Mouse (Mus musculus): Measurements from ENCODE around the gene Ereg. TPM values are rescaled to one million over a fixed set of nuclear protein-coding genes. Genes with fewer than 3 reads are reported as not detected.
A peak's percentile ranks its signal among the peaks of the same experiment; 100 is the strongest.

Ereg gene
- 0.15 and 0.17 TPM in 2 replicates for polyA plus RNA-seq (2014; fragmentation: Nextera tagmentation; extraction: Ambion mirVana)

DNA sequence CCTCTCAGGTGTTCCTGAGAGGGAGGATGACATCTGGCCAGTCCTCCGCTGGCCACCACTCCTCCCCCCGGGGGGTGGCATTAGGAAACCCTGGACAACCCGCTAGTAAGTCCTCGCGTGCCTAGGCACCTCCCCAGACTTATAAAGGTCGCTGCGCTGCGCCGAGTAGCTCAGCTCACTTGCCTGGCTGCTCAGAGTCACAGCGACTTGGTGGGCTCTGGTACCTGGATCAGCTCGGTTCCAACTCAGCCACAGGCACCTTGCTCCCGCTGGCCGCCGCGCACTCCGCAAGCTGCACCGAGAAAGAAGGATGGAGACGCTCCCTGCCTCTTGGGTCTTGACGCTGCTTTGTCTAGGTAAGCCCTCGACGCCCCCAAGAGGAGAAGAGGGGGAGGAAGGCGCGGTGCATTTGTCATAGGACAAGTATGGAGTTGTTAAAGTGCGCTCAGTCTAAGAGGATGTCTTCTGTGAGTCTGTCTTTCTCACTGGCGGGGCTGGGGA lies at the start of gene Ereg:
TSS of gene Ereg (plus strand) at position 173 of the 501 bp plus-strand sequence.
- ATAC-seq (ENCODE audit: insufficient number of reproducible peaks, insufficient read depth, low FRiP score, low read depth), result peak; percentile 53; the same call in 1 of the 2 replicates
- Histone ChIP-seq H3K4me3 (ENCODE audit: low read depth, low read length) (peak within 1 kb of the TSS; percentile 29), H3K27me3 (ENCODE audit: control insufficient read depth, insufficient read depth, low read length) (0 out of 2 replicates have a peak, but pooled peaks cover 3% of the 10 kb centered on the region), H3K9me3 (ENCODE audit: control insufficient read depth, low read depth, low read length) (no peaks in the 10 kb centered on the region), H3K9ac (replicated peaks; ENCODE audit: low read depth, low read length) (no peak within 1 kb of the TSS; the same call in 1 of the 2 replicates), H3K36me3 (ENCODE audit: control insufficient read depth, insufficient read depth, low read length) (no peaks in the 10 kb centered on the region), H3K4me2 (replicated peaks; ENCODE audit: low read depth, low read length) (peak within 1 kb of the TSS; percentile 64), H3K27ac (ENCODE audit: low read length) (no peak within 1 kb of the TSS), H3K4me1 (ENCODE audit: control insufficient read depth, insufficient read depth, low read length) (no peaks in the 10 kb centered on the region)
- WGBS, result under 1% methylated on average over 25 of the region's 25 CpGs

DNA sequence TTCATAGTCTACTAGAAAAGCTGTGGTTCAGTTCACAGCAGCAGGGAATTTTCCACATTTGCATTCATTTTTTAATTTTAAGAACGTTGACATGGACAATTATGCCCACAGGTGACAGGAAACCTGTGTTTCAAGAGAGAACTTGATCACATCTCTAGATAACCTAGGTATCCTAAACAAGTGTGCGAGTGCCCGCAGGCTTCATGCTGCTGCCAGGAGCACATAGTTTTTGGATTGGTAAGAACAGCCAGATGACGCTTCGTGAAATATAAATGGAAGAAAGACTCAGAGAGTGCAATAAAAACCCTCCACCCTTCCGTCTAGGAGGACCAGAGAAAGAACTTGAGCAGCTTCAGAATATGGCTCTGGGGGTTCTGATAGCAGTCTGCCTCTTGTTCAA lies 47.3 kb upstream of the Ereg start, which contains the start of gene Epgn:
TSS of gene Epgn (plus strand) at position 301 of the 400 bp plus-strand sequence.
- Histone ChIP-seq H3K27me3 (ENCODE audit: control insufficient read depth, insufficient read depth, low read length) (no peaks in the 10 kb centered on the region), H3K4me1 (ENCODE audit: control insufficient read depth, insufficient read depth, low read length) (no peaks in the 10 kb centered on the region), H3K4me2 (replicated peaks; ENCODE audit: low read depth, low read length) (no peak within 1 kb of the TSS), H3K27ac (ENCODE audit: low read length) (no peak within 1 kb of the TSS), H3K9me3 (ENCODE audit: control insufficient read depth, low read depth, low read length) (no peaks in the 10 kb centered on the region), H3K9ac (replicated peaks; ENCODE audit: low read depth, low read length) (no peak within 1 kb of the TSS), H3K36me3 (ENCODE audit: control insufficient read depth, insufficient read depth, low read length) (no peaks in the 10 kb centered on the region), H3K4me3 (ENCODE audit: low read depth, low read length) (no peak within 1 kb of the TSS)
- ATAC-seq (ENCODE audit: insufficient number of reproducible peaks, insufficient read depth, low FRiP score, low read depth), result no peak
- 81% methylated on average over 6 of the region's 6 CpGs for WGBS

DNA sequence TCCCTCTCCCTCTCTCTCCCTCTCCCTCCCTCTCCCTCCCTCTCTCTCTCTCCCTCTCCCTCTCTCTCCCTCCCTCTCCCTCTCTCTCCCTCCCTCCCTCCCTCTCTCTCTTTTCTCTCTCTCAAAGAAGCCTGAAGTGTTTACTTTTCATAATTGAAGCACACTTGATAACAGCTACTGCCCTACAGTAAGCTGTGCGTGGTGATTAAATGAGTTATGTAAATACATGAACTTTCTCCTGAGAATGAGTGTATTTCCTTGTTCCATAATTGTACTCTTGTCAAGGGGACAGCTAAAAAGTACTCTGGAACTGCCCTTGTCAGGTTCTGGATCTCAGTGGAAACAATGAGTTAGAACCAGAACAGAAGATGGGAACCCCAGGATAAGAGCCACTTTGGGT lies 46.6 kb upstream of the Ereg start:
- Histone ChIP-seq H3K9ac (replicated peaks; ENCODE audit: low read depth, low read length) (no peak overlapping the region), H3K27me3 (ENCODE audit: control insufficient read depth, insufficient read depth, low read length) (no peaks in the 10 kb centered on the region), H3K4me1 (ENCODE audit: control insufficient read depth, insufficient read depth, low read length) (no peaks in the 10 kb centered on the region), H3K4me3 (ENCODE audit: low read depth, low read length) (no peak overlapping the region), H3K36me3 (ENCODE audit: control insufficient read depth, insufficient read depth, low read length) (no peaks in the 10 kb centered on the region), H3K4me2 (replicated peaks; ENCODE audit: low read depth, low read length) (no peak overlapping the region), H3K27ac (ENCODE audit: low read length) (no peak overlapping the region), H3K9me3 (ENCODE audit: control insufficient read depth, low read depth, low read length) (no peaks in the 10 kb centered on the region)
- no peak for ATAC-seq (ENCODE audit: insufficient number of reproducible peaks, insufficient read depth, low FRiP score, low read depth)
- WGBS, result 21% methylated on average over 1 of the region's 1 CpGs

DNA sequence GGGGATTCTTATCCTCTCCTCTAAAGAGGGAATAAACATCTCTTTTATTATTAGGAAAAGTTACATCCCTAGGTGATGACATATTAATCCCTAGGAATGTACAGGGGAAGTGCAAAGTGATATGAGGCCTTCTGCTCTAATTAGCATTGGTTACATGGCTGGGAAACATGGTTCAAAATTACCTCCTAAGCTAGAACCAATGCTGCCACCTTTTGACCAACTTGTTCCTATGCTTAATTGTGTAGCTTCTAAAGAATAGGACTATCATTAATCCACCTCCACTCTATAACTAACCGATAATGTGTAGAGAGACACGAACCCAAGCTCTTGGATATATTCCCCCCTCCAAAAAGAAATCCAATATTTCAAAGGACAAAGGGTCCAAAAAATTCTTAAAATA lies 43.8 kb upstream of the Ereg start:
- H3K9ac ChIP-seq (replicated peaks; ENCODE audit: low read depth, low read length), result no peak overlapping the region
- H3K27ac ChIP-seq (ENCODE audit: low read length), result no peak overlapping the region
- no peaks in the 10 kb centered on the region for H3K36me3 ChIP-seq (ENCODE audit: control insufficient read depth, insufficient read depth, low read length)
- H3K4me3 ChIP-seq (ENCODE audit: low read depth, low read length), result no peak overlapping the region
- ATAC-seq (ENCODE audit: insufficient number of reproducible peaks, insufficient read depth, low FRiP score, low read depth), result no peak
- H3K4me1 ChIP-seq (ENCODE audit: control insufficient read depth, insufficient read depth, low read length), result no peaks in the 10 kb centered on the region
- WGBS, result 85% methylated on average over 2 of the region's 2 CpGs
- no peaks in the 10 kb centered on the region for H3K27me3 ChIP-seq (ENCODE audit: control insufficient read depth, insufficient read depth, low read length)
- H3K9me3 ChIP-seq (ENCODE audit: control insufficient read depth, low read depth, low read length), result no peaks in the 10 kb centered on the region
- H3K4me2 ChIP-seq (replicated peaks; ENCODE audit: low read depth, low read length), result no peak overlapping the region

DNA sequence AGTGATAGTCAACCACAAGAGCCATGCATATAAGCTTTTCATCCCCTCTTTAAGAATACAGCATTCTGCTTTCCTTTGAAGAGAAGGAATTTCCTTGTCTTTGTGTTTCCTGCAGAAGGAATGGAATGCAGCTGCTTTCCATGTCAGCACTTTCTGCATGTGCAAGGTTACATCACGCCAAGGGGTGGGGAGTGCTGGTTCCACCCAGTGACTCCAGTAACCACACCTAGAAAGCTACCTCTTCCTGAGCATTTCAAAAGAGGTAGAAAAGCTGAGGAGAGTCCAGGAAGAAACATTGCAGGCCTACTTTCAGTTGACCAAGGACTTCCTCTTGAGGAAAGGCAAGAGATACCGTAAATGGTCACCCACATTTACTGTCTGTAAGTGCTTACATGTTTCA lies 39.1 kb upstream of the Ereg start:
- no peaks in the 10 kb centered on the region for H3K27me3 ChIP-seq (ENCODE audit: control insufficient read depth, insufficient read depth, low read length)
- H3K36me3 ChIP-seq (ENCODE audit: control insufficient read depth, insufficient read depth, low read length), result no peaks in the 10 kb centered on the region
- no peak overlapping the region for H3K9ac ChIP-seq (replicated peaks; ENCODE audit: low read depth, low read length)
- H3K4me1 ChIP-seq (ENCODE audit: control insufficient read depth, insufficient read depth, low read length), result no peaks in the 10 kb centered on the region
- no peaks in the 10 kb centered on the region for H3K9me3 ChIP-seq (ENCODE audit: control insufficient read depth, low read depth, low read length)
- no peak overlapping the region for H3K4me2 ChIP-seq (replicated peaks; ENCODE audit: low read depth, low read length)
- H3K4me3 ChIP-seq (ENCODE audit: low read depth, low read length), result no peak overlapping the region
- 80% methylated on average over 2 of the region's 2 CpGs for WGBS
- no peak for ATAC-seq (ENCODE audit: insufficient number of reproducible peaks, insufficient read depth, low FRiP score, low read depth)
- no peak overlapping the region for H3K27ac ChIP-seq (ENCODE audit: low read length)

DNA sequence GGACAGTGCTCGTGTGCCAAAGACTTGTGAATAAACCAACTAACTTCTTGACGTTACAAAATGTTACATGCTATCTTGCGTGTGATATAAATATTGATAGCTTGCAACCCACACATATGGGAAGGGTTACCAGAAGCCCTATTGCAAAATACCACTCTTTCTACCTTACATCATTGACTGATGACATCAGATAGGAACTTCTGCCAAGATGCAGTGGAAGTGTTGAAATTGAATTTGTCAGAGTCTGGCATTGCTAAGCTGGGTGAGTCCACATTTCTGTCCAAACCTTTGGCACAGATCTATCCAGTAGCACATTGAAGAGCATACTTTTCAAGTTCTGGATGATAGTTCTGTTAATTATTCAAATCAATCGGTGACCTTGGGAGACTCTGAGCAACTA lies 37.8 kb upstream of the Ereg start:
- no peak for ATAC-seq (ENCODE audit: insufficient number of reproducible peaks, insufficient read depth, low FRiP score, low read depth)
- Histone ChIP-seq H3K27me3 (ENCODE audit: control insufficient read depth, insufficient read depth, low read length) (no peaks in the 10 kb centered on the region), H3K36me3 (ENCODE audit: control insufficient read depth, insufficient read depth, low read length) (no peaks in the 10 kb centered on the region), H3K9ac (replicated peaks; ENCODE audit: low read depth, low read length) (no peak overlapping the region), H3K4me3 (ENCODE audit: low read depth, low read length) (no peak overlapping the region), H3K27ac (ENCODE audit: low read length) (no peak overlapping the region), H3K4me2 (replicated peaks; ENCODE audit: low read depth, low read length) (no peak overlapping the region), H3K4me1 (ENCODE audit: control insufficient read depth, insufficient read depth, low read length) (no peaks in the 10 kb centered on the region), H3K9me3 (ENCODE audit: control insufficient read depth, low read depth, low read length) (no peaks in the 10 kb centered on the region)
- WGBS, result 84% methylated on average over 4 of the region's 4 CpGs

DNA sequence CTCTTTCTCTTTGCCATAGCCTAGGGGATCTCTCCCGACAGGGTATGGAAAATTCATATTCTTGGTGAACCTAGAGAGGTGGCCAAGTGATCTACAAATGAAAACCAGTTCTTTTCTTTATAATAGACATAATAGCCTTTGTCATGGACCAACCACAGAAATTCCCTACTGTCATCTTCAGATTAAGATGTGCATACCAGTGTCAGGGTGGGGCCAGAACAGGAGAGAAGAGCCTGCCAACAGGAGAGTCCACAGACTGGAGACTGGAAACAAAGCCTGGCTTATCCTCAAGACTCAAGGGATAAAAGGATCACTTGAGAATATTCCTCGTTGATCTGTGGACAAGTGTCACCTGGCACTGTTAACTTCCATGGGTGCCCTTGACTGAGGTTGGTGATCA lies 36.7 kb upstream of the Ereg start:
- Histone ChIP-seq H3K9ac (replicated peaks; ENCODE audit: low read depth, low read length) (no peak overlapping the region), H3K36me3 (ENCODE audit: control insufficient read depth, insufficient read depth, low read length) (no peaks in the 10 kb centered on the region), H3K4me2 (replicated peaks; ENCODE audit: low read depth, low read length) (no peak overlapping the region), H3K4me1 (ENCODE audit: control insufficient read depth, insufficient read depth, low read length) (no peaks in the 10 kb centered on the region), H3K4me3 (ENCODE audit: low read depth, low read length) (no peak overlapping the region), H3K9me3 (ENCODE audit: control insufficient read depth, low read depth, low read length) (no peaks in the 10 kb centered on the region), H3K27ac (ENCODE audit: low read length) (no peak overlapping the region), H3K27me3 (ENCODE audit: control insufficient read depth, insufficient read depth, low read length) (no peaks in the 10 kb centered on the region)
- WGBS, result 75% methylated on average over 2 of the region's 2 CpGs
- no peak for ATAC-seq (ENCODE audit: insufficient number of reproducible peaks, insufficient read depth, low FRiP score, low read depth)

DNA sequence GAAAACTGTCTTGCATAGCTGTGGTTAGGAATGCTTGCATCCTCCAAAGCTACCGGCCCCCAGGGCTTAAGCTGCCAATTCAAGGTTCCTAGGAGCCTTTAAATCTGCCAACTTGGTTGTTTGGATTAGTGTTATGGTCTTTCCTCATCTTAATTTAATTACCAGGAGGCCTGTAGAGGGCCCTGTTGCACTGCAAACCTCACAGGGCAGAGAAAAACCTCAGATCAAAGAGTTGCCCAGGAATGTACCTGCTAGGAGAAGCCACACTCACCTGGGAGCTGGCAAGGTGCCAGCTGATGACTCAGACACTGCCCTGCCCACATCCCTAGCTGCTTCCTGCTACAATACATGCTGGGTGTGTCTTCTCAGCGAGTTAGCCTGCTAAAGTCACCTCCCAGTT lies 35.9 kb upstream of the Ereg start:
- no peak overlapping the region for H3K4me2 ChIP-seq (replicated peaks; ENCODE audit: low read depth, low read length)

DNA sequence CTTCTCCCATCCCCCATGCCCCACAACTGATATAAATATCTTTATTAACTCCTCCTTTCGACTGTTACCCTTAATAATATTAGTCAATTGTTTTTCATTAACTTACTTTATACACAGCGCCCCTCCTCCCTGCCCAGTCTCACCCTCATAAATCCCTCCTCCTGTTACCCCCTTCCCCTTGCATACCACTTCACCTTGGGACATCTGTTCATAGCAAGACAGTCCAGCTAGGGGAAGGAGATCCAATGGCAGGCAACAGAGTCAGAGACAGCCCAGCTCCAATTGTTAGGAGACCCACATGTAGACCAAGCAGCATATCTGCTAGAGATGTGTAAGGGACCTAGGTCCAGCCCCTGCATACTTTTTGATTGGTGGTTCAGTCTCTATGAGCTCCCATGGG lies 35.5 kb upstream of the Ereg start:
- H3K27me3 ChIP-seq (ENCODE audit: control insufficient read depth, insufficient read depth, low read length), result no peaks in the 10 kb centered on the region
- H3K4me3 ChIP-seq (ENCODE audit: low read depth, low read length), result no peak overlapping the region
- ATAC-seq (ENCODE audit: insufficient number of reproducible peaks, insufficient read depth, low FRiP score, low read depth), result peak; percentile 33
- H3K4me2 ChIP-seq (replicated peaks; ENCODE audit: low read depth, low read length), result no peak overlapping the region
- H3K36me3 ChIP-seq (ENCODE audit: control insufficient read depth, insufficient read depth, low read length), result no peaks in the 10 kb centered on the region
- no peaks in the 10 kb centered on the region for H3K4me1 ChIP-seq (ENCODE audit: control insufficient read depth, insufficient read depth, low read length)
- WGBS, result 69% methylated on average over 2 of the region's 2 CpGs
- no peak overlapping the region for H3K9ac ChIP-seq (replicated peaks; ENCODE audit: low read depth, low read length)
- H3K27ac ChIP-seq (ENCODE audit: low read length), result no peak overlapping the region
- no peaks in the 10 kb centered on the region for H3K9me3 ChIP-seq (ENCODE audit: control insufficient read depth, low read depth, low read length)

More for the DNA sequence above, 35.9 kb upstream of the Ereg start:
- Histone ChIP-seq H3K27me3 (ENCODE audit: control insufficient read depth, insufficient read depth, low read length) (no peaks in the 10 kb centered on the region), H3K9ac (replicated peaks; ENCODE audit: low read depth, low read length) (no peak overlapping the region), H3K36me3 (ENCODE audit: control insufficient read depth, insufficient read depth, low read length) (no peaks in the 10 kb centered on the region), H3K27ac (ENCODE audit: low read length) (no peak overlapping the region), H3K9me3 (ENCODE audit: control insufficient read depth, low read depth, low read length) (no peaks in the 10 kb centered on the region), H3K4me3 (ENCODE audit: low read depth, low read length) (no peak overlapping the region), H3K4me1 (ENCODE audit: control insufficient read depth, insufficient read depth, low read length) (no peaks in the 10 kb centered on the region)
- 11% methylated on average over 2 of the region's 2 CpGs for WGBS
- peak; percentile 93 for ATAC-seq (ENCODE audit: insufficient number of reproducible peaks, insufficient read depth, low FRiP score, low read depth)
